Mouse (Mus musculus) limb, embryonic 14.5 days (tissue): ENCODE data around the gene Pms2. TPM values are rescaled to one million over a fixed set of nuclear protein-coding genes. Genes with fewer than 3 reads are reported as not detected.

Experiments used
- ATAC-seq: fragments of 200-750 bp; cut with Nextera tagmentation; 2 replicates; pipeline ENCODE4 v1.8.0; 2017; ENCODE audit warnings: low read depth, moderate number of reproducible peaks, moderate TSS enrichment; ENCODE audit not compliant: low FRiP score
- DNase-seq: peaks from one replicate; pipeline ENCODE4 v3.0.0-alpha.2; 2015; ENCODE audit warnings: low spot score
- H3K27ac ChIP-seq: fragments of 300-500 bp; sonication (generic); replicated peaks from 2 replicates; pipeline ENCODE4 v1.5.1; 2014; ENCODE audit warnings: low read depth, mild to moderate bottlenecking, low read length, moderate library complexity, mixed read lengths
- H3K27me3 ChIP-seq: fragments of 300-500 bp; sonication (generic); 2 replicates; pipeline ENCODE4 v1.6.1; 2014; ENCODE audit warnings: low read length, mixed read lengths; ENCODE audit not compliant: control insufficient read depth, insufficient read depth
- H3K36me3 ChIP-seq: fragments of 300-500 bp; sonication (generic); 2 replicates; pipeline ENCODE4 v1.6.1; 2014; ENCODE audit warnings: mild to moderate bottlenecking, low read length, moderate library complexity, mixed read lengths; ENCODE audit not compliant: control insufficient read depth, insufficient read depth
- H3K4me1 ChIP-seq: fragments of 300-500 bp; sonication (generic); 2 replicates; pipeline ENCODE4 v1.6.1; 2014; ENCODE audit warnings: antibody characterized with exemption, low read length, mixed read lengths; ENCODE audit not compliant: control insufficient read depth, insufficient read depth
- H3K4me2 ChIP-seq: fragments of 300-500 bp; sonication (generic); replicated peaks from 2 replicates; pipeline ENCODE4 v1.6.1; 2014; ENCODE audit warnings: low read depth, mild to moderate bottlenecking, low read length, moderate library complexity; ENCODE audit not compliant: severe bottlenecking
- H3K4me3 ChIP-seq: fragments of 300-500 bp; sonication (generic); replicated peaks from 2 replicates; pipeline ENCODE4 v1.5.1; 2014; ENCODE audit warnings: low read length
- H3K9ac ChIP-seq: fragments of 300-500 bp; sonication (generic); 2 replicates; pipeline ENCODE4 v1.6.1; 2014; ENCODE audit warnings: mild to moderate bottlenecking, low read depth, low read length, moderate library complexity; ENCODE audit not compliant: severe bottlenecking
- H3K9me3 ChIP-seq: fragments of 300-500 bp; sonication (generic); 2 replicates; pipeline ENCODE4 v1.6.1; 2016; ENCODE audit warnings: low read length; ENCODE audit not compliant: control insufficient read depth
- POLR2A ChIP-seq: fragments of 200-500 bp; IDR thresholded peaks from 2 replicates; pipeline ENCODE4 v1.8.0; 2012; ENCODE audit warnings: inconsistent platforms, mild to moderate bottlenecking, moderate library complexity, borderline replicate concordance; ENCODE audit not compliant: insufficient read depth, insufficient read length; ENCODE audit errors: extremely low read depth
- WGBS: fragments of 180-500 bp; shearing (Covaris S2); extraction: QIAGEN DNeasy Blood & Tissue Kit; methylation state at CpG from one replicate; pipeline ENCODE4 v1.1.7; 2014; 5-methylcytosine and 5-hydroxymethylcytosine counted together
- polyA plus RNA-seq, 2 experiments: library from polyadenylated mRNA; depleted of rRNA in 1 of 2; stranded (reverse) in 1 of 2; unstranded in 1 of 2; fragments of >200 nt; fragmentation: Nextera tagmentation in 1 of 2; extraction: Ambion mirVana in 1 of 2; gene quantifications; 2 replicates each; pipeline versions ENCODE4 v1.2.1 to v1.2.3; 2012 to 2014

Gene Pms2
- polyA plus RNA-seq, 2 experiments = 17.5 to 25.9 TPM

GRCm38 (mm10) chr5:143892255-143892886 lies 17.4 kb upstream of the Pms2 start:
- no peak overlapping the region for H3K27ac ChIP-seq
- H3K4me2 ChIP-seq = no peak overlapping the region
- H3K9me3 ChIP-seq = no peaks in the 10 kb centered on the region
- no peaks in the 10 kb centered on the region for H3K27me3 ChIP-seq
- H3K4me1 ChIP-seq = no peaks in the 10 kb centered on the region
- DNase-seq (no peak), ATAC-seq (no peak)
- 70% methylated on average over 9 of the region's 9 CpGs for WGBS
- H3K4me3 ChIP-seq = no peak overlapping the region
- H3K36me3 ChIP-seq = peaks cover 61% of the 10 kb centered on the region
- no peak for TF ChIP-seq POLR2A
- no peak overlapping the region for H3K9ac ChIP-seq

GRCm38 (mm10) chr5:143893396-143893795 lies 16.4 kb upstream of the Pms2 start:
- TF ChIP-seq POLR2A = no peak
- ATAC-seq = no peak
- Histone ChIP-seq H3K9ac (no peak overlapping the region), H3K27me3 (no peaks in the 10 kb centered on the region), H3K9me3 (no peaks in the 10 kb centered on the region), H3K36me3 (peaks cover 61% of the 10 kb centered on the region), H3K27ac (no peak overlapping the region), H3K4me2 (no peak overlapping the region), H3K4me1 (no peaks in the 10 kb centered on the region), H3K4me3 (no peak overlapping the region)
- WGBS = 68% methylated on average over 5 of the region's 5 CpGs
- no peak for DNase-seq

- Histone ChIP-seq H3K4me1 (no peaks in the 10 kb centered on the region), H3K4me3 (no peak within 1 kb of the TSS), H3K36me3 (peaks cover 66% of the 10 kb centered on the region), H3K27me3 (no peaks in the 10 kb centered on the region), H3K9ac (no peak within 1 kb of the TSS), H3K9me3 (no peaks in the 10 kb centered on the region), H3K4me2 (no peak within 1 kb of the TSS), H3K27ac (no peak within 1 kb of the TSS)
- DNase-seq = no peak
- ATAC-seq = no peak
- TF ChIP-seq POLR2A = no peak
- 86% methylated on average over 14 of the region's 14 CpGs for WGBS
These were observed 12.0 kb upstream of the Pms2 start, which contains the start of gene Ankrd61 for GRCm38 (mm10) chr5:143897635-143898330. Gene Ankrd61, minus strand, starts transcription at chr5:143897685.

GRCm38 (mm10) chr5:143902111-143902510 lies 7.7 kb upstream of the Pms2 start:
- H3K27me3 ChIP-seq = no peaks in the 10 kb centered on the region
- ATAC-seq (no peak), DNase-seq (no peak)
- WGBS = 92% methylated on average over 3 of the region's 3 CpGs
- H3K4me2 ChIP-seq = no peak overlapping the region
- no peak overlapping the region for H3K9ac ChIP-seq
- H3K9me3 ChIP-seq = no peaks in the 10 kb centered on the region
- no peak overlapping the region for H3K27ac ChIP-seq
- no peaks in the 10 kb centered on the region for H3K4me1 ChIP-seq
- H3K36me3 ChIP-seq = peaks cover 88% of the 10 kb centered on the region
- no peak overlapping the region for H3K4me3 ChIP-seq
- no peak for TF ChIP-seq POLR2A

- no peak overlapping the region for H3K9ac ChIP-seq
- 93% methylated on average over 4 of the region's 4 CpGs for WGBS
- DNase-seq = no peak
- no peak for ATAC-seq
- H3K27ac ChIP-seq = no peak overlapping the region
- H3K4me2 ChIP-seq = no peak overlapping the region
- peaks cover 72% of the 10 kb centered on the region for H3K36me3 ChIP-seq
- H3K27me3 ChIP-seq = no peaks in the 10 kb centered on the region
- H3K4me1 ChIP-seq = peaks cover 9% of the 10 kb centered on the region
- H3K4me3 ChIP-seq = no peak overlapping the region
- H3K9me3 ChIP-seq = no peaks in the 10 kb centered on the region
- no peak for TF ChIP-seq POLR2A
These were observed 6.0 kb upstream of the Pms2 start for GRCm38 (mm10) chr5:143903813-143904212.
